Mouse (Mus musculus) liver, embryonic 14.5 days (tissue): ENCODE results near the gene Mfsd4a. TPM values are rescaled to one million over a fixed set of nuclear protein-coding genes. Genes with fewer than 3 reads are reported as not detected.

ENCODE experiments used
- ATAC-seq: fragments of 200-750 bp; cut with Nextera tagmentation; 2 replicates; pipeline ENCODE4 v1.8.0; 2017; ENCODE audit warnings: moderate number of reproducible peaks, mild to moderate bottlenecking, moderate library complexity; ENCODE audit not compliant: insufficient read depth
- DNase-seq, 3 experiments: peaks; one replicate each; pipeline ENCODE4 v3.0.0-alpha.2; 2012 to 2013; ENCODE audit warnings: low read depth in 3 of 3, low spot score in 3 of 3
- H3K27ac ChIP-seq: fragments of 300-500 bp; sonication (generic); 2 replicates; pipeline ENCODE4 v1.5.1; 2014; ENCODE audit warnings: moderate library complexity, mild to moderate bottlenecking, control low read depth, inconsistent platforms
- H3K27me3 ChIP-seq: fragments of 300-500 bp; sonication (generic); 2 replicates; pipeline ENCODE4 v1.6.1; 2014; ENCODE audit warnings: mild to moderate bottlenecking, low read length, moderate library complexity; ENCODE audit not compliant: control insufficient read depth, insufficient read depth
- H3K36me3 ChIP-seq: fragments of 300-500 bp; sonication (generic); replicated peaks from 2 replicates; pipeline ENCODE4 v1.6.1; 2014; ENCODE audit warnings: low read depth; ENCODE audit not compliant: control insufficient read depth, insufficient read depth
- H3K4me1 ChIP-seq, 2 experiments: fragments of 200-500 bp in 1 of 2; fragments of 300-500 bp in 1 of 2; sonication (generic) in 1 of 2; replicated peaks; 2 replicates each; pipeline ENCODE4 v1.6.1; 2012 to 2014; ENCODE audit warnings: antibody characterized with exemption in 1 of 2, inconsistent platforms in 1 of 2, low read length in 1 of 2; ENCODE audit not compliant: control insufficient read depth in 2 of 2, insufficient read depth in 2 of 2
- H3K4me2 ChIP-seq: fragments of 300-500 bp; sonication (generic); 2 replicates; pipeline ENCODE4 v1.6.1; 2014; ENCODE audit warnings: low read depth, mild to moderate bottlenecking, control low read depth, moderate library complexity
- H3K4me3 ChIP-seq, 2 experiments: fragments of 200-500 bp in 1 of 2; fragments of 300-500 bp in 1 of 2; sonication (generic) in 1 of 2; 2 replicates each; pipeline ENCODE4 v1.5.1; 2012 to 2014; ENCODE audit warnings: low read depth in 2 of 2, low read length in 2 of 2, mild to moderate bottlenecking in 2 of 2, control low read depth in 1 of 2, inconsistent platforms in 1 of 2, moderate library complexity in 1 of 2; ENCODE audit not compliant: insufficient read depth in 1 of 2
- H3K9ac ChIP-seq: fragments of 300-500 bp; sonication (generic); replicated peaks from 2 replicates; pipeline ENCODE4 v1.6.1; 2014; ENCODE audit warnings: mild to moderate bottlenecking, control low read depth, moderate library complexity
- H3K9me3 ChIP-seq: fragments of 300-500 bp; sonication (generic); 2 replicates; pipeline ENCODE4 v1.6.1; 2016; ENCODE audit warnings: low read length, mixed read lengths; ENCODE audit not compliant: control insufficient read depth
- CTCF ChIP-seq: IDR thresholded peaks from 2 replicates; pipeline ENCODE4 v1.5.1; 2016; ENCODE audit warnings: antibody characterized with exemption, low read depth, control low read depth
- EP300 ChIP-seq: IDR thresholded peaks from 2 replicates; pipeline ENCODE4 v1.6.1; 2016; ENCODE audit warnings: antibody characterized with exemption, low read depth
- WGBS: fragments of 180-500 bp; shearing (Covaris S2); extraction: QIAGEN DNeasy Blood & Tissue Kit; methylation state at CpG from one replicate; pipeline ENCODE4 v1.1.7; 2014; ENCODE audit not compliant: insufficient replicate concordance; 5-methylcytosine and 5-hydroxymethylcytosine counted together
- polyA plus RNA-seq, 2 experiments: library from polyadenylated mRNA; depleted of rRNA in 1 of 2; stranded (reverse) in 1 of 2; unstranded in 1 of 2; fragments of >200 nt; fragmentation: Nextera tagmentation in 1 of 2; extraction: Ambion mirVana in 1 of 2; gene quantifications; 2 replicates each; pipeline versions ENCODE4 v1.2.1 to v1.2.3; 2012 to 2014

Mfsd4a gene
- polyA plus RNA-seq, 2 experiments: 0.02 to 2.6 TPM

- DNase-seq: no peak
- no peak for TF ChIP-seq CTCF
- TF ChIP-seq EP300: no peak
- Histone ChIP-seq H3K4me3 (no peak overlapping the region), H3K4me1 (peaks cover 0 to 5% of the 10 kb centered on the region in 2 experiments; a peak in 3 of 4 replicates), H3K27ac (no peak overlapping the region), H3K27me3 (no peaks in the 10 kb centered on the region), H3K9ac (no peak overlapping the region), H3K36me3 (no peaks in the 10 kb centered on the region), H3K9me3 (no peaks in the 10 kb centered on the region), H3K4me2 (no peak overlapping the region)
- ATAC-seq: no peak
- 15% methylated on average over 1 of the region's 1 CpGs for WGBS
These were observed 64.0 kb downstream of the Mfsd4a start for GRCm38 (mm10) chr1:132003817-132004216.

GRCm38 (mm10) chr1:132003111-132003510, 64.8 kb downstream of the Mfsd4a start:
- TF ChIP-seq CTCF: no peak
- no peak for TF ChIP-seq EP300
- WGBS: 59% methylated on average over 2 of the region's 2 CpGs
- no peak overlapping the region for H3K4me3 ChIP-seq
- ATAC-seq: no peak
- H3K9ac ChIP-seq: no peak overlapping the region
- DNase-seq: no peak
- H3K36me3 ChIP-seq: no peaks in the 10 kb centered on the region
- no peaks in the 10 kb centered on the region for H3K27me3 ChIP-seq
- H3K9me3 ChIP-seq: no peaks in the 10 kb centered on the region
- peaks cover 0 to 5% of the 10 kb centered on the region in 2 experiments; a peak in 3 of 4 replicates for H3K4me1 ChIP-seq
- no peak overlapping the region for H3K27ac ChIP-seq
- no peak overlapping the region for H3K4me2 ChIP-seq

- Histone ChIP-seq H3K4me1 (peaks cover 0 to 5% of the 10 kb centered on the region in 2 experiments; a peak in 3 of 4 replicates), H3K4me3 (no peak overlapping the region), H3K4me2 (no peak overlapping the region), H3K36me3 (no peaks in the 10 kb centered on the region), H3K27ac (no peak overlapping the region), H3K9me3 (no peaks in the 10 kb centered on the region), H3K27me3 (no peaks in the 10 kb centered on the region), H3K9ac (no peak overlapping the region)
- no peak for TF ChIP-seq EP300
- TF ChIP-seq CTCF: no peak
- no peak for DNase-seq
- no peak for ATAC-seq
- WGBS: 68% methylated on average over 4 of the region's 4 CpGs
These were observed 66.0 kb downstream of the Mfsd4a start for GRCm38 (mm10) chr1:132001880-132002330.

- Histone ChIP-seq H3K4me3 (no peak overlapping the region), H3K9me3 (no peaks in the 10 kb centered on the region), H3K36me3 (no peaks in the 10 kb centered on the region), H3K27me3 (no peaks in the 10 kb centered on the region), H3K27ac (no peak overlapping the region), H3K4me2 (no peak overlapping the region), H3K4me1 (no peaks in the 10 kb centered on the region), H3K9ac (no peak overlapping the region)
- DNase-seq (no peak), ATAC-seq (no peak)
- peak; percentile 73 for TF ChIP-seq CTCF
- TF ChIP-seq EP300: no peak
These were observed 67.4 kb downstream of the Mfsd4a start for GRCm38 (mm10) chr1:132000506-132000905.

- DNase-seq: no peak
- no peaks in the 10 kb centered on the region for H3K36me3 ChIP-seq
- no peak overlapping the region for H3K4me2 ChIP-seq
- 12% methylated on average over 4 of the region's 4 CpGs for WGBS
- H3K4me1 ChIP-seq: no peaks in the 10 kb centered on the region; a peak in 1 of 4 replicates
- ATAC-seq: no peak
- H3K9me3 ChIP-seq: no peaks in the 10 kb centered on the region
- no peak overlapping the region for H3K4me3 ChIP-seq
- TF ChIP-seq EP300 (no peak), CTCF (peak; percentile 80)
- H3K27ac ChIP-seq: no peak overlapping the region
- no peaks in the 10 kb centered on the region for H3K27me3 ChIP-seq
- no peak overlapping the region for H3K9ac ChIP-seq
These were observed 72.8 kb downstream of the Mfsd4a start for GRCm38 (mm10) chr1:131995062-131995461.
